Mouse (Mus musculus) frontal cortex, adult (tissue): ENCODE results near the gene Zbtb8a.

Experiments used
- ATAC-seq: cut with Nextera tagmentation; 2 replicates; pipeline ENCODE4 v1.9.2; 2017; ENCODE audit warnings: mild to moderate bottlenecking, moderate library complexity, mixed read lengths; ENCODE audit not compliant: low TSS enrichment

The Zbtb8a gene

DNA sequence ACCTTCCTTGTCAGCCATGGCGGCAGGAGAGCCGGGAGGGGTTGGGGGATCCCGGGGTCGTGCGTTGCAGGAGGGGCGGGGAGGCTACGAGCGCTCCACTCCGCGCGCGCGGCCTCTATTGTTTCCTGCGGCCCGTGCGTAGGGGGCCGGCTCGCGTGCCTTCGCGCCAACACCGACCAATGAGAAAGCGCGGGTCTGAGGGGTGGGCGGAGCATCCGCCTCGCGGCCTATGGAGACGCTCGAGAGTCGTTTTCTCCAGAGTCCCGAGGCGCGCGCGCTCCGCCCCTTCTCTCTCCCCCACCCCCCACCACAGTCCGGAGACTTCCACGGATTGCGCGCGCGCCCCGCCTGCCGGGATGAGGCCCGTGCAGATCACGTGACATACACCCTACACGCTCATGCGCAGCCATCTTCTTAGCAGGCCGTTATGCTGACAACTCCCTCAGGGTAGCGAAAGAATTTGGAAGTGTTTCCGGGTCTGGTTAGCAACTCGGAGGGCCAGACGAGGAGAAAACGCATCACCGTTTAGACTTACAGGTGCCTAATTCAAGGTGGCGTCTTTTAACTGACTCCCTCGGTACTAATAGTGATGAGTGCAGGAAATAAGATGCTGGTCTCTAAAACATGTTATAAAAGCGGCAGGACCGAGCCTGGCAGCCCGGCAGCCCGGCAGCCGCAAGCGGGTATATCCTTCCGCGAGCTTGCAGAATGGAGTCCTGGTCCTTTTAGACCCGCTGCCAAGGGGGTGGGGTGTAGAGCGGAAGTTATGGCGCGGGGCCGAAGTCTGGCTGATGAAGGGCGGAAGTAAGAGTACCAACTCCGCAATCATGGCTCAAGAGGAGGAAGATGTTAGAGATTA is 42.5 kb downstream of the Zbtb8a start, which contains the start of the genes Rbbp4 and Zbtb8os:
Gene Rbbp4, minus strand, starts transcription at position 155 of the 859 bp plus-strand sequence.
Gene Zbtb8os, plus strand, starts transcription at position 480 of the 859 bp plus-strand sequence.
- peak; percentile 92 for ATAC-seq

GRCm38 (mm10) chr4:129334677-129335215 is 43.2 kb downstream of the Zbtb8a start:
- ATAC-seq, result peak; percentile 3; the same call in 1 of the 2 replicates

GRCm38 (mm10) chr4:129332846-129333245 is 45.1 kb downstream of the Zbtb8a start:
- no peak for ATAC-seq

- no peak for ATAC-seq
Observed at GRCm38 (mm10) chr4:129326191-129326590, 51.7 kb downstream of the Zbtb8a start.

- peak; percentile 85; the same call in 1 of the 2 replicates for ATAC-seq
Observed at GRCm38 (mm10) chr4:129324756-129325155, 53.2 kb downstream of the Zbtb8a start.

- ATAC-seq, result no peak
Observed at GRCm38 (mm10) chr4:129323491-129323890, 54.4 kb downstream of the Zbtb8a start.

- peak; percentile 67; the same call in 1 of the 2 replicates for ATAC-seq
Observed at GRCm38 (mm10) chr4:129322042-129322441, 55.9 kb downstream of the Zbtb8a start.

- ATAC-seq, result no peak
Observed at GRCm38 (mm10) chr4:129320876-129321275, 57.0 kb downstream of the Zbtb8a start.

GRCm38 (mm10) chr4:129313886-129314285 is 64.0 kb downstream of the Zbtb8a start:
- no peak for ATAC-seq

GRCm38 (mm10) chr4:129307936-129308335 is 70.0 kb downstream of the Zbtb8a start:
- no peak for ATAC-seq

GRCm38 (mm10) chr4:129304306-129304705 is 73.6 kb downstream of the Zbtb8a start:
- ATAC-seq, result no peak

- no peak for ATAC-seq
Observed at GRCm38 (mm10) chr4:129303816-129304215, 74.1 kb downstream of the Zbtb8a start.
